Mouse (Mus musculus): ENCODE measurements around the gene Espnl. TPM values are rescaled to one million over a fixed set of nuclear protein-coding genes. Genes with fewer than 3 reads are reported as not detected.
A peak's percentile ranks its signal among the peaks of the same experiment; 100 is the strongest.

The Espnl gene
- polyA plus RNA-seq, 1 experiment from 2014 or later: 0.04 TPM

DNA sequence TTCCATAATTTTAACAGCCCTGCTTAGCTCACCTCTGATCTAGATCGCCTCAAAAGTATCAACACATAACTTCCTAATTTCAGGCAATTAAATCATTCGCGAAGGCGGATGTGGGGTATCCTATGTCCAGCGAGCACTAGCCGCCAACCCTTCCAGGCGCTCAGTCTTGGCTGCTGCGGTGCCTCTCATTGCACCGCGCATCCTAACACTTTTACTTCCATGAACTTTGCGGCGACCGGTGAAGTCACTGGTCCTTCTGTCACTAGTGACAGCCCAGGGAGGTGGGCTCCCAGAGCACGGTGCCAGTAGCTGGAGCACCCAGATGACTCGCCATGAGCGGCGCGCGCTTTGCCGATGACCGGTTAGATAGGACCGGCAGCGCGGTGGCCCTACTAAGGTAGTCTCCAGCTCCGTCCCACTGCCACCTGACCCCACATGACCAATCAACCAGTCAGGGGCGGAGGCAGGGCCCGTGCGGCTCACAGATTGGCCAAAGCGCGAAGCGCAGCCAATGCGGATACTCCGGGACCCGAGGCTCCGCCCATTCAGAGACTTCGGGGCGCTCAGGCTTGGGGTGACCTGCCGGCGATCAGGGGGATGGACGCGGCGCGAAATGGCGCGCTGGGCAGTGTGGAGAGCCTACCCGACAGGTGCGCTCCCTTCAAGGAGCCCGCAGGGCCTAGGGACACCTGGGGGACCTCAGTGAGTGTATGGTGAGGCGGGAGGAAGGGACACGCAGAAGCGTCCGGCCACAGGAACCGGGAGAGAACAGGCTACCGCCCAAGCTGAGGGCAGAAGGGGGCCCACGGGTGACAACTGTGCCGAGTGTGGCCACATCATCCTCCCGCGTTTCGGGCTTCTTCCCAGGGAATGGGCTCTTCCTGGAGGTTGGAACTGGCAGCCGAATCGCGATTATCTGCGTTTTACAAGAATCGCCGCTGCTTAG, 23.8 kb upstream of the Espnl start, which contains the start of gene Scly:
Gene Scly (plus strand): TSS at position 540 of the 946 bp plus-strand sequence.
- 0 out of 2 replicates have a peak, but pooled peaks cover 3% of the 10 kb centered on the region for H3K36me3 ChIP-seq
- H3K4me2 ChIP-seq (replicated peaks): peak within 1 kb of the TSS; percentile 76
- no peaks in the 10 kb centered on the region for H3K9me3 ChIP-seq (replicated peaks)
- H3K4me3 ChIP-seq (replicated peaks): peak within 1 kb of the TSS; percentile 86
- H3K27me3 ChIP-seq: no peaks in the 10 kb centered on the region
- WGBS: under 1% methylated on average over 62 of the region's 65 CpGs
- peak within 1 kb of the TSS; percentile 74 for H3K9ac ChIP-seq
- ATAC-seq (ENCODE audit: insufficient number of reproducible peaks, low FRiP score, low TSS enrichment, low read depth): peak; percentile 98
- H3K27ac ChIP-seq (replicated peaks): no peak within 1 kb of the TSS
- peaks cover 14% of the 10 kb centered on the region for H3K4me1 ChIP-seq

DNA sequence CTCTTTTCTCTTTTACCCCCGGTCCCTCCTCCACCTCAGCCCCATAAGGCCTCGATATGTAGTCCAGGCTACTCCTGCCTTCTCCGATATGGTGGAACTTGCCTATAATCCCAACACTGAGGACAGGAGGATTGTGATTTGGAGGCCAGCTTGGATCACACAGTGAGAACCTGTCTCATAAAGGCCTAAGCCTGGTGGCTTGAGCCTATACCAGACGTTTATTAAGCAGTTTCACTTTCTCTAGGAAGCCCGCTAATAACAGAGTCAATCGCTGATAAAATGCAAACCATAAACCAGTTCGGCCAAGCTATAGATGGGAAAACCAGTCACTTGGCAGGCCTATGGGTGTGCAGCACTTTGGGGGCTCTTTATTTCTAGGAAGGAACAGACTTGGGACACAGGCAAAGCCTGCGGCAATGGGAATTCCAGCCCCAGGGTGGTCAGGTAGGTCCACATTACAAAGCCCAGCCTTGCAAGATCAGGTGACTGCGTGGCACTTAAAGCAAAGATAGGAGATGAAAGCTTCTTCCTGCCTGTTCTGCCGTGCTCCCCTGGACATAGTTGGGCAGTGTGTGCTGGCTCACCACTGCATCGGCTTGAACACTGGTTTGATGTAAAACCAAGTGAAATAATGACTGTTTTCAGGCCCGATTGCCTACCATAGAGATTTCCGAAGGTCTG, 22.7 kb upstream of the Espnl start:
- Histone ChIP-seq H3K27me3 (no peaks in the 10 kb centered on the region), H3K9me3 (replicated peaks) (no peaks in the 10 kb centered on the region), H3K36me3 (0 out of 2 replicates have a peak, but pooled peaks cover 3% of the 10 kb centered on the region), H3K4me3 (replicated peaks) (peak overlapping the region; percentile 86), H3K9ac (0 out of 2 replicates have a peak overlapping the region, but pooled peaks have one; percentile 2), H3K4me2 (replicated peaks) (peak overlapping the region; percentile 76), H3K4me1 (peaks cover 14% of the 10 kb centered on the region), H3K27ac (replicated peaks) (no peak overlapping the region)
- no peak for ATAC-seq (ENCODE audit: insufficient number of reproducible peaks, low FRiP score, low TSS enrichment, low read depth)
- 79% methylated on average over 13 of the region's 13 CpGs for WGBS

DNA sequence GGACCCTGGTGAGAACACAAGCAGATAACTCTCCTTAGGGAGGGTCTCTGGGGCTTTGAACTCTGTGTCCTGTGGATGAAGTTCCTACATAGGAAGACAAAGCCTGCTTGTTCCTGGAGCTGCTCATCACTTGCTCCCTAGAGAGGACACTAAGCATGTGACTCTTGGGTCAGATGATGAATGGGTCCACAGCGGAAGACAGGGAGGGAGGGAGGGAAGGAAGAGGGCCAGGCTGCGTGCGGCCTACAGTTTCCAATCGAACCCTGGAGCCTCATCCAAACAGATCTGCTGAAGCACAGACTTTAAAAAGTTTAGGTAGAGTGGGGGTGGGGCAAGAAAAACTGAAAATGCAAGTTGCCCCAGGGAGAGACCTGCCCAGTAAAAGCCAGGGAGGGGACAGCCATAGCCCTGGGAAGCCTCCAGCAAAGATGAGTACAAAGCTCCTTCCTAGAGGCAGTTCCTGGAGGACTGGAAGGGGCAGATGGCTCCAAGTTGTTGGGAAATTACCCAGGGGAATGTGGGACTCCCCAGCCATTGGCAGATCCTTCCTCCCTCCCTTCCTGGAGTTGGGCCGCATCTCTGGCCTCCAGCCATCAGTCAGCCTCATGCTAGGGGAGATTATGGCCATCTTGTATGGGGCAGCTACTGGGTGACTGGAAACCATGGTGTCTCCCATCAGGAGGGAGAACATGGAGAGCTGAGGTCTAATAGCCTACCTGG, 22.0 kb upstream of the Espnl start:
- Histone ChIP-seq H3K9me3 (replicated peaks) (no peaks in the 10 kb centered on the region), H3K27me3 (no peaks in the 10 kb centered on the region), H3K4me1 (peaks cover 14% of the 10 kb centered on the region), H3K9ac (no peak overlapping the region), H3K27ac (replicated peaks) (no peak overlapping the region), H3K4me3 (replicated peaks) (no peak overlapping the region), H3K4me2 (replicated peaks) (no peak overlapping the region), H3K36me3 (0 out of 2 replicates have a peak, but pooled peaks cover 3% of the 10 kb centered on the region)
- WGBS: 71% methylated on average over 5 of the region's 5 CpGs
- ATAC-seq (ENCODE audit: insufficient number of reproducible peaks, low FRiP score, low TSS enrichment, low read depth): no peak

DNA sequence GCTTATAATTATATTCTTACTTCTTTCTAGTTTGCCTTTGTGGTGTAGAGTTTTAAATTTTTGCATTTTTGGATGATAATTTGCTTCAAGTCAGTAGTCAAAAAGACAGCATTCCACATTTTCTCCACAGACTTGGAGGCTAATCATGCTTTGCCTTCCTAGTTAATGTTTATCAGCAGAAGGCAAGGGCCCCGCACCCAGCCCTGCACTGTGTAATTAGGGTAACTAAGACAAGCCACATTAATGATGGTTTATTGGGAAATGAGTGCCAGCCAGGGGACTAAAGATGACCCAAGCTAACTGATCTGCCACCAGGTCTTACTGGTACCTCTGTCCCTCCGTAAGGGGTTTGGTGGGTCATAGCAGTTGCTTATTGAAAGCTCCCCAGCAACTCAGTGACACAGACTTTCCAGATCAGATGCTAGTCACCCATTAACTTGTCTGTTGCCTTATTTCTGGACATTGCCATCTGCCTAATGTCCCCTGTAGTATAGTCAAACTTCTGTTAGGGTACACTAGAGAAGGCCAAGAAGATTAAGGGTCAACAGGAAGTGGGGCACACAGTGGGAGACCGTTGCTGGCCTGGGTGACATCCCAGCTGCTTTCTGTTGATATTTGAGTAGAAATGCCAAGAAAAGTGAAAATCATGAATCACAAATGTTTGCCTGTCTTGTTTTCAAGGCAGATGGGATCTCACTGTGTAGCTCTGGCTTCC, 20.5 kb upstream of the Espnl start:
- 79% methylated on average over 3 of the region's 3 CpGs for WGBS

DNA sequence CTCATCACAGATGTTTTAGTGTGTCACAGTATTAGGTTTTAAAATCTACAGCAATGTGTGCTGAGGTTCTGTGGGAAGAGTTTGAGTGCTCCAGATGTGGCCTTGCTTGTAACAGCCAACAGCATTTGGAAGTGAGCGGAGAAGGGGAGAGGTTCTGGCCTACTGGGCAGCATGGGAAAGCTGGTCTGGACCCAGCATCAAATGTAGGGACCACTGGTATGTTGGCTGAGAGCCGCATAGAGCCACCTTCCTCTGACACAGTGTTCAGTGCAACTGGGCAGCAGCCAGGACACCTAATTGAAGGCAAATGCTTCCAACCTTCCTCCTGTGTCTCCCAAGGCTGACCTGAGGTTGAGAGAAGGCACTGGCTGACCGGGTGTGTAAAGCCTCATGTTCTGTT, 19.9 kb upstream of the Espnl start:
- WGBS: 92% methylated on average over 3 of the region's 3 CpGs
- no peak for ATAC-seq (ENCODE audit: insufficient number of reproducible peaks, low FRiP score, low TSS enrichment, low read depth)
- no peak overlapping the region for H3K4me2 ChIP-seq (replicated peaks)

More for the DNA sequence above, 20.5 kb upstream of the Espnl start:
- H3K4me3 ChIP-seq (replicated peaks): no peak overlapping the region
- no peak overlapping the region for H3K4me2 ChIP-seq (replicated peaks)
- no peaks in the 10 kb centered on the region for H3K27me3 ChIP-seq
- H3K9me3 ChIP-seq (replicated peaks): no peaks in the 10 kb centered on the region
- no peak for ATAC-seq (ENCODE audit: insufficient number of reproducible peaks, low FRiP score, low TSS enrichment, low read depth)
- peaks cover 14% of the 10 kb centered on the region for H3K36me3 ChIP-seq
- H3K9ac ChIP-seq: no peak overlapping the region
- peaks cover 14% of the 10 kb centered on the region for H3K4me1 ChIP-seq
- H3K27ac ChIP-seq (replicated peaks): no peak overlapping the region

DNA sequence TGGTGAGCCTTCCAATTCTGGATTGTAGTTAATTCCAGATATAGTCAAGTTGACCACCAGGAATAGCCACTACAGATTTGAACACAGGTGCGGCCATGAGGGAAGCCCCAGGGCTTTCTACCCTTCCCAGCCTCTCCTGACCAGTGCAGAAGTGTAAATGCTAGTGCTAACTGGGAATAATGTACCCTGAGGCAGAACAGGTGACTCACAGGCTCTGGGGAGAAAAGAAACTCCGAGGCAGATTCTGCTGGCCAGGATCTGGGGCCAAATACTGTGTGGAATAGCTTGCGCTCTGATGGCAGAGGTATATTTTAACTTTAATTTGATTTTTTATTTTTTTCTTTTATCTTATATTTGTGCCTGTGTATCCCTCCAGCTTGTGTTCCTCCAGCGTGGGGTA, 17.3 kb upstream of the Espnl start:
- Histone ChIP-seq H3K27me3 (no peaks in the 10 kb centered on the region), H3K36me3 (peaks cover 36% of the 10 kb centered on the region), H3K9ac (no peak overlapping the region), H3K4me1 (peaks cover under 1% of the 10 kb centered on the region; the same call in 1 of the 2 replicates), H3K4me2 (replicated peaks) (no peak overlapping the region), H3K4me3 (replicated peaks) (no peak overlapping the region), H3K9me3 (replicated peaks) (no peaks in the 10 kb centered on the region), H3K27ac (replicated peaks) (no peak overlapping the region)
- 84% methylated on average over 4 of the region's 4 CpGs for WGBS
- ATAC-seq (ENCODE audit: insufficient number of reproducible peaks, low FRiP score, low TSS enrichment, low read depth): no peak

More for the DNA sequence above, 19.9 kb upstream of the Espnl start:
- Histone ChIP-seq H3K4me1 (peaks cover 14% of the 10 kb centered on the region), H3K27ac (replicated peaks) (no peak overlapping the region), H3K9me3 (replicated peaks) (no peaks in the 10 kb centered on the region), H3K27me3 (no peaks in the 10 kb centered on the region), H3K9ac (no peak overlapping the region), H3K4me3 (replicated peaks) (no peak overlapping the region), H3K36me3 (peaks cover 17% of the 10 kb centered on the region)

DNA sequence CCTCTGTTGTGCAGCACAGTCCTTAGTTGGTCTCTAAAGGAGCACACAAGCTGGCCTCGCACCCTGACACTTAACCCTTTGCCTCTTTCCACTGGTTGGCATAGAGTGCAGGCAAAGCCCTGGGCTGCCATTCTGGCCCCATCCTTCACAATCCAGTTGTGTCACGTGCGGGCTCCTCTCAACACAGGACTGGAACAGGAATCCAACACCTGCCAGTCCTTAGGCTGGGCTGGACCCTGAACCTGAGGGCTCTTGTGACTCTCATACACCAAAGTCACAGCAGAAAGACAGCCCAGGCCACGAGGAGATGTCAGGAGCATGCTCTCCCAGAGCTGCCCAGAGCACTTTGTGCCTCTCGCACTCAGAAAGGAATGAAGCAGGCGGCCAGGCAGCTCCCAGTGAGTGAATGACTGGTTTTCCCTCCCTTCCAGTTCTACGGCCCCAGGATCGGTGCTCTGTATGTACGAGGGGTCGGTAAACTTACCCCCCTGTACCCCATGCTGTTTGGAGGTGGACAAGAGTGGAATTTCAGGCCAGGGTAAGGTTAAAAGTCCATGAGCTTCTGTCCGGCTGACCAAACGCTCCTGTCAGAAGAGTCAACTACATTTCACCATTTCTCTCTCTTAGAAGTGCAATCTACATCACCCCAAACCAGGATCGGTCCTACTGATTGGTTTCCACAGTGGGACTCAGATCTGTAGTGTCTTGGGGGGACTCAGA, 12.3 kb upstream of the Espnl start:
- H3K9ac ChIP-seq: no peak overlapping the region
- no peak overlapping the region for H3K4me3 ChIP-seq (replicated peaks)
- H3K4me1 ChIP-seq: peaks cover 7% of the 10 kb centered on the region; the same call in 1 of the 2 replicates
- H3K4me2 ChIP-seq (replicated peaks): no peak overlapping the region
- 90% methylated on average over 13 of the region's 13 CpGs for WGBS
- ATAC-seq (ENCODE audit: insufficient number of reproducible peaks, low FRiP score, low TSS enrichment, low read depth): no peak
- no peaks in the 10 kb centered on the region for H3K9me3 ChIP-seq (replicated peaks)
- H3K27ac ChIP-seq (replicated peaks): no peak overlapping the region
- H3K36me3 ChIP-seq: peaks cover 52% of the 10 kb centered on the region
- no peaks in the 10 kb centered on the region for H3K27me3 ChIP-seq

DNA sequence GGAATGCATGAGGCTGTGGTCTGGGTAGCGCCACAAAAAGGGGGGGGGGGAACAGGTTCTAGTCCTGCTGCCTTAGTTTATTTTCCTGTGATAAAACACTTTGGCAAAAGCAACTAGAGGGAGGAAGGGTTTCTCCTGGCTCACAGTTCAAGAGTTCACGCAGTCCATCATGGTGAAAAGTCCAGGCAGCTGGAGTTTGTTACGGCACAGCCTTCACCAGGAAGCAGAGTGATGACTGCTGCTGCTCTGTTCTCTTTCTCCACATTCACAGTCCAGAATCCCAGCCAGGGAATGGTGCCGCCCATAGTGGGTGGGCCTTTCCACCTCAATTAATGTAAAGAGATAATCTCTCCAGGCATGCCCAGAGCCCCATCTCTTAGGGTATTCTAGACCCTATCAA, 9.6 kb upstream of the Espnl start:
- no peak overlapping the region for H3K27ac ChIP-seq (replicated peaks)
- no peak overlapping the region for H3K4me3 ChIP-seq (replicated peaks)
- no peaks in the 10 kb centered on the region for H3K9me3 ChIP-seq (replicated peaks)
- H3K4me1 ChIP-seq: peaks cover 11% of the 10 kb centered on the region; the same call in 1 of the 2 replicates
- no peak overlapping the region for H3K4me2 ChIP-seq (replicated peaks)
- peaks cover 32% of the 10 kb centered on the region for H3K36me3 ChIP-seq
- H3K9ac ChIP-seq: no peak overlapping the region
- 90% methylated on average over 4 of the region's 4 CpGs for WGBS
- ATAC-seq (ENCODE audit: insufficient number of reproducible peaks, low FRiP score, low TSS enrichment, low read depth): no peak
- no peaks in the 10 kb centered on the region; the same call in 1 of the 2 replicates for H3K27me3 ChIP-seq

DNA sequence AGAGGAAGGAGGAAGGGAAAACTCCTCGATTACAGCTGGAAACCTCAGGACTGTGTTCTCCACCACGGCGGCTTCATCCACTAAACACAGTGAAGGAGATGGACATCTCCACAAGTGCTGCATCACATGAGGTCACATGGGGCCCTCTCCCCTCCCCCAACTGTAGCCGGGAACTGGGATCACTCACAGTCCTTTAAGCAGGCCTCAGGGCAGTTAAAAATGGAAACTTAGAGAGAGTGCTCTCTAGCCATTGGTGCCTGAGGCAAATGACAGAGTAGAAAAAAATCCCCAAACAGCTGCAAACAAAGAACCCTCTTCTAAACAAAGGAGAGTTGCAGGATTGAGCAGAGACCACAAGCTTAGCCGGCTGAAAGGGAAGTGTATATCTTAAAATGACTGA, 8.6 kb upstream of the Espnl start:
- Histone ChIP-seq H3K9ac (no peak overlapping the region), H3K27ac (replicated peaks) (peak overlapping the region; percentile 55; the same call in 1 of the 2 replicates), H3K4me1 (peaks cover 11% of the 10 kb centered on the region; the same call in 1 of the 2 replicates), H3K27me3 (no peaks in the 10 kb centered on the region; the same call in 1 of the 2 replicates), H3K4me3 (replicated peaks) (no peak overlapping the region), H3K36me3 (peaks cover 29% of the 10 kb centered on the region), H3K9me3 (replicated peaks) (no peaks in the 10 kb centered on the region), H3K4me2 (replicated peaks) (no peak overlapping the region)
- no peak for ATAC-seq (ENCODE audit: insufficient number of reproducible peaks, low FRiP score, low TSS enrichment, low read depth)
- 19% methylated on average over 5 of the region's 5 CpGs for WGBS

DNA sequence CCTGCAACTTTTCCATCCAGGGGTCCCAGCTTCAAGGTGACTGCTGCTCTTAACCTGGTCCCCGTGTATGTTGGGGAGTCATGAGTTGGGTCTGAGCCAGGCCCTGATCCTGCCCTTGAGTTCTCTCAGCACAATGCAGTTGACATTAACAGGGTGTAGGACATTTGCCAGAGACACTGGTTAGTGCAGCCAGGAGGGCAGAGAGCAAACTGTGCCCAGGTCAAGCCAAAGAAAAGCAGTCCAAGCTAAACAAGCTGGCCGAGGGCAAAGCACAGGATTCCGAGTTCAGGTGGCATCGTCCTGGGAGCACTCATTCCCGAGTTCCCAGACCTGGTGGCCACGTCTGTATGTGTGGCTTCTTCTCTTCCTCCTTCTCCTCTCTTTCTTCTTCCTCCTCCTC, 4.2 kb upstream of the Espnl start:
- H3K9me3 ChIP-seq (replicated peaks): no peaks in the 10 kb centered on the region
- WGBS: 80% methylated on average over 6 of the region's 6 CpGs
- no peak overlapping the region for H3K9ac ChIP-seq
- H3K27ac ChIP-seq (replicated peaks): no peak overlapping the region
- H3K4me2 ChIP-seq (replicated peaks): no peak overlapping the region
- H3K4me3 ChIP-seq (replicated peaks): no peak overlapping the region
- H3K4me1 ChIP-seq: peaks cover 18% of the 10 kb centered on the region
- no peaks in the 10 kb centered on the region; the same call in 1 of the 2 replicates for H3K27me3 ChIP-seq
- no peaks in the 10 kb centered on the region for H3K36me3 ChIP-seq
- no peak for ATAC-seq (ENCODE audit: insufficient number of reproducible peaks, low FRiP score, low TSS enrichment, low read depth)
